Mouse (Mus musculus) forebrain, embryonic 14.5 days (tissue): Measurements from ENCODE around the gene Tbl3. TPM values are rescaled to one million over a fixed set of nuclear protein-coding genes. Genes with fewer than 3 reads are reported as not detected.

ENCODE experiments used
- ATAC-seq: fragments of 200-750 bp; cut with Nextera tagmentation; 2 replicates; pipeline ENCODE4 v1.8.0; 2017; ENCODE audit warnings: mild to moderate bottlenecking, moderate library complexity
- DNase-seq: peaks from one replicate; pipeline ENCODE4 v3.0.0-alpha.2; 2015; ENCODE audit warnings: low spot score
- H3K27ac ChIP-seq: fragments of 300-500 bp; sonication (generic); 2 replicates; pipeline ENCODE4 v1.5.1; 2014; ENCODE audit warnings: low read depth, mild to moderate bottlenecking, control low read depth, low read length, moderate library complexity
- H3K27me3 ChIP-seq: fragments of 300-500 bp; sonication (generic); replicated peaks from 2 replicates; pipeline ENCODE4 v1.6.1; 2014; ENCODE audit warnings: low read length, control low read depth, mixed read lengths; ENCODE audit not compliant: control insufficient read depth, insufficient read depth
- H3K36me3 ChIP-seq: fragments of 300-500 bp; sonication (generic); 2 replicates; pipeline ENCODE4 v1.6.1; 2014; ENCODE audit warnings: low read length, control low read depth; ENCODE audit not compliant: control insufficient read depth, insufficient read depth
- H3K4me1 ChIP-seq: fragments of 300-500 bp; sonication (generic); 2 replicates; pipeline ENCODE4 v1.6.1; 2014; ENCODE audit warnings: antibody characterized with exemption, low read length, control low read depth; ENCODE audit not compliant: control insufficient read depth, insufficient read depth
- H3K4me2 ChIP-seq: fragments of 300-500 bp; sonication (generic); 2 replicates; pipeline ENCODE4 v1.6.1; 2014; ENCODE audit warnings: mild to moderate bottlenecking, control low read depth, low read length
- H3K4me3 ChIP-seq: fragments of 300-500 bp; sonication (generic); 2 replicates; pipeline ENCODE4 v1.5.1; 2014; ENCODE audit warnings: low read depth, low read length, control low read depth
- H3K9ac ChIP-seq: fragments of 300-500 bp; sonication (generic); 2 replicates; pipeline ENCODE4 v1.6.1; 2014; ENCODE audit warnings: mild to moderate bottlenecking, low read length, control low read depth, moderate library complexity
- H3K9me3 ChIP-seq: fragments of 300-500 bp; sonication (generic); replicated peaks from 2 replicates; pipeline ENCODE4 v1.6.1; 2016; ENCODE audit warnings: low read length, control low read depth, mixed read lengths; ENCODE audit not compliant: control insufficient read depth
- WGBS: fragments of 180-500 bp; shearing (Covaris S2); extraction: QIAGEN DNeasy Blood & Tissue Kit; methylation state at CpG from one replicate; pipeline ENCODE4 v1.1.7; 2014; 5-methylcytosine and 5-hydroxymethylcytosine counted together
- polyA plus RNA-seq: library from polyadenylated mRNA; unstranded; fragments of >200 nt; fragmentation: Nextera tagmentation; extraction: Ambion mirVana; gene quantifications from 2 replicates; pipeline ENCODE4 v1.2.1, GENCODE M21; 2014

Gene Tbl3
- polyA plus RNA-seq, 1 experiment from 2014 or later, result 86.1 TPM

DNA sequence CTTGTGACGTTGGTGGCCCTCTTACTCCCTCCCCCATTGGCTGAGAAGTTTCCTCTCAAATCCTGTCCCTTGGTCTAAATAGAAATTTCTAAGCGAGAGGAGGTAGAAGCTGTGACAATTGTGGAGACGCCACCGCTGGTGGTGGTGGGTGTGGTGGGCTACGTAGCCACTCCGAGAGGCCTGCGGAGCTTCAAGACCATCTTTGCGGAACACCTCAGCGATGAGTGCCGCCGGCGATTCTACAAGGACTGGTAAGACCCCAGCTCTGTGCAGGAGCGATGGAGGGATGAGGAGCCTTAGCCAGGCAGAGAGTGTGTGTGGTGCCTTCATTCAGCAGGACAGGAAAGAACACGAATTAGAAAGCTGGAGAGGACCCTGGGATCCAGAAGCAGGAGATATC is 23.3 kb upstream of the Tbl3 start:
- no peak overlapping the region for H3K4me3 ChIP-seq
- H3K36me3 ChIP-seq, result no peaks in the 10 kb centered on the region
- H3K27ac ChIP-seq, result no peak overlapping the region
- DNase-seq (no peak), ATAC-seq (no peak)
- no peaks in the 10 kb centered on the region for H3K4me1 ChIP-seq
- no peak overlapping the region for H3K9ac ChIP-seq
- no peak overlapping the region for H3K4me2 ChIP-seq
- WGBS, result 84% methylated on average over 14 of the region's 14 CpGs
- H3K9me3 ChIP-seq, result no peaks in the 10 kb centered on the region
- H3K27me3 ChIP-seq, result no peaks in the 10 kb centered on the region

DNA sequence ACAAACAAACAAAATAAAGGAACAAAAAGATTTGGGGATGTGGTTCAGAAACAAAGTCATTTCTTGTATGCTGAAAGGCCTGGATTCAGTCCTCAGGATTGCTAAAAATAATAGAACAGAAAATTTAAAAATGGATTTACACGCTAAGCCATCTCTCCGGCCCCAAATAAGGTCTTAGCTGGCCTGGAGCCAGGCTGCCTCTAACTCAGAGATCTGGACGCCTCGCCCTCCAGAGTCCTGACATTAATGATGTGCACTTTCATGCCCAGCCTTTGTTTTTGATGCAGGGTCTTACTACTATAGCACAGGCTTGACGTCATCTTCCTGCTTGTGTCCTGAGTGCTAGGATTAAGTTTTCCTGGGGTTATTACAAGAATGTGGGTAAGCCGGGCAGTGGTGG is 21.6 kb upstream of the Tbl3 start:
- DNase-seq, result no peak

DNA sequence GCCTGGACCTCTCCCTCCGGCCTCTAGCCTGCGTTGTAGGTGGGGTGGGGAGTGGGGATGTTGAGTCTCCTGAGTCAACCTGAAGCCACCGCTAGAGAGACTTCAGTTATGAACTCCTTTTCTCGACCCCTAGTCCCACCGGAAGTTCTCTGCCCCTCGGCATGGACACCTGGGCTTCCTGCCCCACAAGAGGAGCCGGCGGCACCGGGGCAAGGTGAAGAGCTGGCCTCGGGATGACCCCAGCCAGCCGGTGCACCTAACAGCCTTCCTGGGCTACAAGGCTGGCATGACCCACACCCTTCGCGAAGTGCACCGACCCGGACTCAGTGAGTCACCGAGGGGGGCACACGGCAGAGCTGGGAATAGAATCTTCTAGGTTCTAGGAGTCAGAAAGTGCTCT is 20.7 kb upstream of the Tbl3 start:
- no peak for DNase-seq
- H3K4me2 ChIP-seq, result no peak overlapping the region
- no peaks in the 10 kb centered on the region for H3K27me3 ChIP-seq
- H3K4me1 ChIP-seq, result peaks cover 9% of the 10 kb centered on the region
- 76% methylated on average over 17 of the region's 17 CpGs for WGBS
- H3K4me3 ChIP-seq, result no peak overlapping the region
- no peak overlapping the region for H3K9ac ChIP-seq
- H3K27ac ChIP-seq, result no peak overlapping the region
- ATAC-seq, result no peak
- no peaks in the 10 kb centered on the region for H3K9me3 ChIP-seq
- H3K36me3 ChIP-seq, result no peaks in the 10 kb centered on the region

More for the DNA sequence above, 21.6 kb upstream of the Tbl3 start:
- ATAC-seq, result no peak
- 75% methylated on average over 6 of the region's 6 CpGs for WGBS
- no peaks in the 10 kb centered on the region for H3K27me3 ChIP-seq
- H3K36me3 ChIP-seq, result no peaks in the 10 kb centered on the region
- H3K4me1 ChIP-seq, result 0 out of 2 replicates have a peak, but pooled peaks cover 4% of the 10 kb centered on the region
- no peak overlapping the region for H3K4me2 ChIP-seq
- H3K9me3 ChIP-seq, result no peaks in the 10 kb centered on the region
- no peak overlapping the region for H3K27ac ChIP-seq
- no peak overlapping the region for H3K9ac ChIP-seq
- H3K4me3 ChIP-seq, result no peak overlapping the region

DNA sequence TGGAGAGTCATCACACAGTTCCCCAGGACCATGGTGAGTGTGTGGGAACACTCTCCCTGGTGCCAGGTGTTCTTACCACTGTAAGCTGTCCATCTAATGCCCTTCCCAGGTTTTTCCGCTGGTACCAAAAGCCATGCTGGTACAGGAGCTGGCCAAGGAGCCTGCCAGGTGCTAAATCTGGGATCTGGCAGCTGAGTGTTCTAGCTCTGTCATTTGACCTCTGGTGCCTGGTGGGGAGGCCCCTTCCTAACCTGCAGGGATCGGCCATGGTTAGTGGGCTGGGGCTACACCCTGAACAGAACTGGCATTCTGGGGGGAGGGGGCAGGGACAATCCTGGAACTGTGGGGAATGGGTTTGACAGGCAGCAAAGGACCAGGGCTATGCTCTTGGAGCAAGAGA is 20.2 kb upstream of the Tbl3 start, which contains the start of gene Rpl3l:
TSS of gene Rpl3l (plus strand) at position 203 of the 400 bp plus-strand sequence.
- 70% methylated on average over 2 of the region's 2 CpGs for WGBS
- Histone ChIP-seq H3K4me2 (no peak within 1 kb of the TSS), H3K4me3 (no peak within 1 kb of the TSS), H3K27ac (no peak within 1 kb of the TSS), H3K9ac (no peak within 1 kb of the TSS), H3K27me3 (no peaks in the 10 kb centered on the region), H3K9me3 (no peaks in the 10 kb centered on the region), H3K36me3 (peaks cover 1% of the 10 kb centered on the region), H3K4me1 (peaks cover 11% of the 10 kb centered on the region)
- DNase-seq, result no peak
- no peak for ATAC-seq

DNA sequence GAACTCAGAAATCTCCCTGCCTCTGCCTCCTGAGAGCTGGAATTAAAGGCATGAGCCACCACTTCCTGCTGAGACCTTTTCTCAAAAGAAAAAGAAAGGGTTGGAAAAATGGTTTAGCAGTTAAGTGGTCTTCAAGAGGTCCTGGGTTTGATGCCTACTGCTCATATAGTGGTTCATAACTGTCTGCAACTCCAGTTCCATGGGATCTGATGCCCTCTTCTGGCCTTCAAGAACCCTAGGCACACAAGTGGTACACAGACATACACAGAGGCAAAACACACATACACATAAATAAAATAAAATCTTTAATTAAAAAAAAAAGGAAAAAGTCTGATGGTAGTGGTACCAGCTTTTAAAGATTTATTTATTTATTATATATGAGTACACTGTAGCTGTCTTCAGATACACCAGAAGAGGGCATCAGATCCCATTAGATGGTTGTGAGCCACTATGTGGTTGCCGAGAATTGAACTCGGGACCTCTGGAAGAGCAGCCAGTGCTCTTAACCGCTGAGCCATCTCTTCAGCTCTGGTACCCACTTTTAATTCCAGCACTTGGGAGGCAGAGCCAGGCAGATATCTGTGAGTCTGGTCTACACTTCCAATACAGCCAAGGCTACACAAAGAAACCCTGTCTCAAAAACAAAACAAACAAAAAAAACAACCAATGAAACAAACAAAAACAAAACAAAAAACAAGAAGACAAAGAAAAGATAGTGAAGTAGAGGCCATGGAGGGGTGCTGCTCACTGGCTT is 18.4 kb upstream of the Tbl3 start:
- Histone ChIP-seq H3K9ac (no peak overlapping the region), H3K27ac (no peak overlapping the region), H3K27me3 (no peaks in the 10 kb centered on the region), H3K4me2 (no peak overlapping the region), H3K36me3 (peaks cover 17% of the 10 kb centered on the region), H3K4me1 (peaks cover 15% of the 10 kb centered on the region), H3K9me3 (no peaks in the 10 kb centered on the region), H3K4me3 (no peak overlapping the region)
- no peak for ATAC-seq
- WGBS, result 72% methylated on average over 3 of the region's 3 CpGs
- DNase-seq, result no peak

DNA sequence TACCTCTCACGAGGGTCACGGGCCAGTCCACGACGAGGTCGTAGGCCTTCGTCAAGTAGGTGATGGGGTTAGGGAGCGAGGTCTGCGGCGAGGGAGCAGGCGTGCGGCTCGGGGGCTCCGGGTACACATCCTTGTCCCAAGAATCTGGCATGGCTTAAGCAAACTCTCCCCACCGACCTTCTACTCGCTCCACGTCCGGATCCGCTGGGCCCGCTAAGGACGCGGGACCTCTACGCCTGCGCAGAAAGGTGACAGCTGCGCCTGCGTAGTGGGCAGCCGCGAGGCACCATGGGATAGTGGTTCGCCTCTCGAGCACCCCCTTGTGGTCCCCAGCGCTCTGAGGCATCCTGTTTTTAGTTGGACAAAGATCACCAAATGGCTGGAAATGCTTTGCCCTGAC is 16.7 kb upstream of the Tbl3 start, which contains the start of gene Ndufb10:
TSS of gene Ndufb10 (minus strand) at position 295 of the 400 bp plus-strand sequence.
- peak; percentile 65 for ATAC-seq
- Histone ChIP-seq H3K4me1 (peaks cover 15% of the 10 kb centered on the region), H3K27ac (peak within 1 kb of the TSS; percentile 75), H3K4me3 (peak within 1 kb of the TSS; percentile 74), H3K27me3 (no peaks in the 10 kb centered on the region), H3K36me3 (peaks cover 19% of the 10 kb centered on the region), H3K9me3 (no peaks in the 10 kb centered on the region), H3K9ac (peak within 1 kb of the TSS; percentile 91), H3K4me2 (peak within 1 kb of the TSS; percentile 94)
- WGBS, result 0% methylated on average over 30 of the region's 30 CpGs
- peak; percentile 97 for DNase-seq

DNA sequence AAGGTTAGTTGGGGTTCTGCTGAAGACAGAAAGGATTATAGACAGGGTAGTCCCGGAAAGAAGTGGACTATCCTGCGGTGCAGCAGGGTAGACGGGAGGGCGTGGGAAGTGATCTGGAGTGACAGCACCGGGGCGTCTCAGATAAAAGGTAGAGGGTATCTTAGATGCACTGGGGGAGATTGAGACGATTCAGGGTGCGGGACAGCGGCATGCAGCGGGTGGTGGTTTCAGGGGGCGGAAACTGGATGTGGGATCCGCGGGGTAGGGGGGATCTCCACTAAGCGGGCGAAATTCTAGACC is 16.4 kb upstream of the Tbl3 start:
- Histone ChIP-seq H3K9me3 (no peaks in the 10 kb centered on the region), H3K4me2 (peak overlapping the region; percentile 94), H3K27me3 (no peaks in the 10 kb centered on the region), H3K36me3 (peaks cover 19% of the 10 kb centered on the region), H3K4me3 (peak overlapping the region; percentile 74), H3K4me1 (peaks cover 18% of the 10 kb centered on the region), H3K9ac (peak overlapping the region; percentile 91), H3K27ac (peak overlapping the region; percentile 75)
- DNase-seq (no peak), ATAC-seq (peak; percentile 3; the same call in 1 of the 2 replicates)
- WGBS, result 2% methylated on average over 15 of the region's 15 CpGs

DNA sequence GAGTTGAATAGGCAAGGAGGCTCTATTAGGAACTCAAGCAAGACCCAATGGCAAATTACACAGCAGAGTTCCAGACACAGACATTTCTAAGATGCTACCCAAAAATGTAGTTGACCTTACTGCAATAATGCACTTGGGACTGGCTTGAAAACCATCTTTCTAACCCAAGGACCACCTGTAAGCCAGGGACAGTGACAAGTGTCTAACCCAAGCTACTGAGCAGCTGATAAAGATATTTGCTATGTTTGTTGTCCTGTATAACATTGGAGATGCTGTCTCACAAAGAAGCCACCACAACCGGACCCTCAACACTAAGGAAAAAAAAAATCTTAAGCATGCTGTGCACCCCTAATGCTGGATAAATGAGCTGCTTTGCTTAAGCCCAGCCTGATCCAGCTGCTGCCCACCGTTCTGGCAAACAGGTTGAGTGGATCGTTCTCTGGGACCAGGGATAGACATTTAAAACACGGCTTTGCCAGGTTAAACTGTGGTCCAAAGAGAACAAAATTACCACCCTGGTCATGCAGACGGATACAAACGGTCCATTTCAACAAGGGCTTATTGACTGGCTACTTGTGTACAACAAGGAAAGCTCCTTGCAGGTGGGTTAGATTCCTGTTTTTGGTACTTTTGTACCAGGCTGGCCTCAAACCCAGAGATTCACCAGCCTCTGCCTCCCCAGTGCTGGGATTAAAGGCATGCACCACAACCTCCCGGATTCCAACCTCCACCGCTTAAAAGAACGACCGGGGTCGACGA is 15.8 kb upstream of the Tbl3 start:
- 3% methylated on average over 12 of the region's 12 CpGs for WGBS
- peaks cover 22% of the 10 kb centered on the region for H3K36me3 ChIP-seq
- H3K4me1 ChIP-seq, result peaks cover 20% of the 10 kb centered on the region
- no peak for DNase-seq
- peak overlapping the region; percentile 91 for H3K9ac ChIP-seq
- ATAC-seq, result no peak
- peak overlapping the region; percentile 74 for H3K4me3 ChIP-seq
- H3K27ac ChIP-seq, result peak overlapping the region; percentile 75; the same call in 1 of the 2 replicates
- H3K27me3 ChIP-seq, result no peaks in the 10 kb centered on the region
- H3K9me3 ChIP-seq, result no peaks in the 10 kb centered on the region
- peak overlapping the region; percentile 94 for H3K4me2 ChIP-seq
